Mouse (Mus musculus) natural killer cell, adult 2 months (primary cell): ENCODE measurements around the gene Gm49320.
"Not testable (repeated sequence)": the region's sequence is repeated elsewhere in the genome, so short reads cannot be mapped to it uniquely, and the experiment has no call there.

Experiments
- DNase-seq, 2 experiments: peaks; one replicate each; pipeline ENCODE4 v3.0.0; 2022; ENCODE audit warnings: low spot score in 2 of 2

Gene Gm49320

GRCm38 (mm10) chr8:4226739-4227347, 11.8 kb upstream of the Gm49320 start, which contains the start of gene Lrrc8e:
Lrrc8e (plus strand) TSS chr8:4226827.
- no peak for DNase-seq

GRCm38 (mm10) chr8:4227919-4228318, 10.7 kb upstream of the Gm49320 start:
- DNase-seq = no peak

GRCm38 (mm10) chr8:4229784-4230183, 8.9 kb upstream of the Gm49320 start:
- DNase-seq = no peak

- DNase-seq = no peak
These were observed 7.9 kb upstream of the Gm49320 start for GRCm38 (mm10) chr8:4230612-4231351.

- no peak for DNase-seq
These were observed 741 bp upstream of the Gm49320 start for GRCm38 (mm10) chr8:4237814-4238433.

GRCm38 (mm10) chr8:4239193-4239890, 677 bp downstream of the Gm49320 start:
- DNase-seq = no peak

- no peak for DNase-seq
These were observed 6.4 kb downstream of the Gm49320 start for GRCm38 (mm10) chr8:4245061-4245460.

- no peak for DNase-seq
These were observed 7.1 kb downstream of the Gm49320 start for GRCm38 (mm10) chr8:4245737-4246136.

GRCm38 (mm10) chr8:4247241-4247640, 8.6 kb downstream of the Gm49320 start:
- no peak for DNase-seq

- DNase-seq = no peak
These were observed 9.4 kb downstream of the Gm49320 start, which contains the start of gene Tgfbr3l for GRCm38 (mm10) chr8:4247951-4248540. Tgfbr3l (plus strand) TSS chr8:4248214.

GRCm38 (mm10) chr8:4249213-4249612, 10.5 kb downstream of the Gm49320 start:
- peak in 1 of 2 experiments; percentile 2 for DNase-seq

GRCm38 (mm10) chr8:4250306-4250970, 11.8 kb downstream of the Gm49320 start:
- DNase-seq = peak; percentile 72 to 85

- no peak for DNase-seq
These were observed 13.6 kb downstream of the Gm49320 start for GRCm38 (mm10) chr8:4252116-4252760.

GRCm38 (mm10) chr8:4252934-4253841, 14.5 kb downstream of the Gm49320 start, which contains the start of gene Snapc2:
Snapc2 (plus strand) TSS chr8:4253080.
- peak; percentile 92 to 94 for DNase-seq

- DNase-seq = no peak
These were observed 15.3 kb downstream of the Gm49320 start for GRCm38 (mm10) chr8:4254001-4254400.

- not testable (repeated sequence) for DNase-seq
These were observed 16.8 kb downstream of the Gm49320 start for GRCm38 (mm10) chr8:4255471-4255870.

- no peak for DNase-seq
These were observed 18.2 kb downstream of the Gm49320 start for GRCm38 (mm10) chr8:4256911-4257310.

GRCm38 (mm10) chr8:4257350-4257749, 18.7 kb downstream of the Gm49320 start:
- DNase-seq = no peak

- DNase-seq = peak; percentile 74 to 84
These were observed 19.6 kb downstream of the Gm49320 start for GRCm38 (mm10) chr8:4258233-4258632.
